Mouse (Mus musculus): ENCODE data around the gene Gzf1. TPM values are rescaled to one million over a fixed set of nuclear protein-coding genes. Genes with fewer than 3 reads are reported as not detected.

Gene Gzf1
- 14.7 and 15.1 TPM in 2 replicates for polyA plus RNA-seq (2012; rRNA removed)

DNA sequence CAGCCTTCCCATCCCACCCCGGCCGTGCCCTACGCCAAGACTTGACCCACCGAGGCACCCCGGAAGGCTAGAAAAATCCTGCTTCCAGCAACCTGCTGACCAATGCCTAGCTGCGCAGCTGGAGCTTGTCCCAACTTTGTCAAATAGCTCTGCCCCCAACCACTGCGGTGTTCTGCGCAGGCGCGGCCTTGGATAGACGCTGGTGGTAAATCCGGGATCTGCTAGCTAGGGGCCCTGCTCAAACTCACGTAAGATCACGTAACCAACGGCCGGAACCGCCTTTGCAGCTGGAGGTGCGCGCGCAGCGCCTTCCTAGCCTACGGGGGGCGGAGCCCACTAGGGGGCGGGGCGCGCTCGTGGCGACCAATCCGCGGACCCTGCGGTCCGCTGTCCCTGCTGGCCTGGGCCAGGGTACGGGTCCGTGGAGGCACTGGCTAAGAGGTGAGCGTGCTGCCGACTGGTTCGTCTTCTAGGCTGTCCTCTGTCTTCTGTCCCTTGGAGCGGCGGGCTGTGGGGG is at the start of gene Gzf1:
Gene Gzf1 (plus strand): TSS at position 249 of the 517 bp plus-strand sequence.

DNA sequence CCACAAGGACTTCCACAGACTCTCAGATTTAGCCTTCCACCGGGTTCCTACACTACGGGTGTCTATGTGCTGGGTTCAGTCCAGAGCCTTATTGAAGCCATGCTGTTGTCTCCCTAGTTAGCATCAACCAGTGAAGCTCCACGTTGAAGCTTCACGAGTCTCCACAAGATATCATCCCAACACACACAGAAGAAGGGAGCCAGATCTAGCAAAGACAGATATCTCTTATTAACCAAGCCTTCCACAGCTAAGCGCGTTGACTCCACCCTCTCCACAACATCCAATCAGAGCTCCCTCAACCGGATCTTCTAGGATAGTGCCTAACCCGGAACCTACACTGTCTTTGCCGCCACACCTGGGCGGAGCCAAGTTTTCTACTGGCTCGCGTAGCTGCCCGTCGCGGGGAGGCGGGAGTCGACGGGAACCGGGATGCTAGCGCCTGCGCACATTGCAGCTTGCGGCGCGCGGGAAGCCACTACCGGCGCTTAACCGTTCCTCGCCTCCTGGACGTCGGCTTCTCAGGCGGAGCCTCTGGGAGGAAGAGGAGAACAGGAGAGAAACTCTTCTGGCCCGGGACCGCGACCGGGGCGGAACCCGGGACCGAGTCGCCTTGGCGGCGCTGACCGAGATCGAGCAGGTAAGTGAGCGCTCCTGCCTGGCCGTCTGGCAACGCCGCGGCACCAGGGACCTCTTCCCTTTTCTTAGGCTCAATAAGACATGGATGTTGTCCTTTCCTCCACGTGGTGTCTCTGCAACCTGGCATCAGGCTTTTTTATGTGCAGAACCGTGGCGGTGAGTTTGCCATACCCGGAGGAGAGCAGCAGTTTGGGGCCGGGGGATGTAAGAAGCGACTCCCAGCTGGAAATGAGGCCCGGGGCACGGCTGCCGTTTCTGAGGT is 8.4 kb upstream of the Gzf1 start, which contains the start of gene Nxt1:
Gene Nxt1 (plus strand): TSS at position 403 of the 898 bp plus-strand sequence.

DNA sequence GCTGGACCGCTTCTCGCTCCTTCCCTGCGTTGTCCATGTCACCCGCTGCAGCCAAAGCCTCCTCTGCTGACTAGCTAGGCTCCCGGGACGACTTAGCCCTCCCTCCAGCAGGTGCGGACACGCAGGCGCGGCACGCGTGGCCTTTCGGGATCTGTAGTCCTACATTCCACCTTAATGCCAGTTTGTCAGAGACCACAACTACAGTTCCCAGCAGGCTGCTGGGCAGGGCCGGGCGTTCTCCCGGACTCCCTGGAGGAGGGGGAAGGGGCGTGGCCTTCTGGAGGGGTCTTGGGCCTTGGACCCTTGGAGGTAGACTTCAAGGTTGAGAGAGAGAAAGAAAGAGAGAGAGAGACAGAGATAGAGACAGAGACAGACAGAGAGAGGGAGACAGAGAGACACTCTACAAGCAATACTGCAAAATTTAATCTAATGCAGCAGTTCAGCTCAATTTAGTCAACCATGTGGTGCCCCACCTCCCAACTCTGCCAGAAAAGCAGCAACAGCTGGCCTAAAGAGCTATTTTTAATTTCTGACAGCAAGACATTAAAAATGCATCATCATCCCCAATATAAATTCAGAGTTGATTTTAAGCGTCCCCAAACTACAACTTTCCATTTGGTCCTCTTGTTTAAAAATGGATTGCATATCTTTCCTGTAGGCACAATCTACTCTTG is 51.6 kb downstream of the Gzf1 start, which contains the start of gene Napb:
Gene Napb (minus strand): TSS at position 141 of the 674 bp plus-strand sequence.

Other genes with a start within 250 kb of the Gzf1 start
- 7.2 and 7.4 TPM in 2 replicates for gene Cd93, start 237.5 kb upstream of the Gzf1 start, polyA plus RNA-seq (2012; rRNA removed)
- 35.2 and 39.2 TPM in 2 replicates for gene Nxt1, start 8.4 kb upstream of the Gzf1 start, polyA plus RNA-seq (2012; rRNA removed)
- gene Napb, start 51.4 kb downstream of the Gzf1 start, polyA plus RNA-seq (2012; rRNA removed), result 67.8 and 72.4 TPM in 2 replicates
- 0.19 TPM in 1 of 2 replicates, not detected in the other for gene Cstl1, start 69.3 kb downstream of the Gzf1 start, polyA plus RNA-seq (2012; rRNA removed)
- gene Cst11, start 90.5 kb downstream of the Gzf1 start, polyA plus RNA-seq (2012; rRNA removed), result not detected in 2 replicates
- gene 8030411F24Rik, start 101.0 kb downstream of the Gzf1 start, polyA plus RNA-seq (2012; rRNA removed), result not detected in 2 replicates
- gene Cst12, start 108.3 kb downstream of the Gzf1 start, polyA plus RNA-seq (2012; rRNA removed), result 0.16 and 0.25 TPM in 2 replicates
- not detected in 2 replicates for gene Cst8, start 117.8 kb downstream of the Gzf1 start, polyA plus RNA-seq (2012; rRNA removed)
- not detected in 2 replicates for gene Cst13, start 139.1 kb downstream of the Gzf1 start, polyA plus RNA-seq (2012; rRNA removed)
- not detected in 2 replicates for gene Cst9, start 154.1 kb downstream of the Gzf1 start, polyA plus RNA-seq (2012; rRNA removed)
- gene 9230104L09Rik, start 184.0 kb downstream of the Gzf1 start, polyA plus RNA-seq (2012; rRNA removed), result not detected in 2 replicates
- gene Cst3, start 194.7 kb downstream of the Gzf1 start, polyA plus RNA-seq (2012; rRNA removed), result 687 and 831 TPM in 2 replicates

Data from central nervous system, embryonic 18 days (tissue).